Mouse (Mus musculus) myocyte (in vitro differentiated cells): ENCODE measurements around the gene Tpsb2.

Experiments
- MAX ChIP-seq: IDR thresholded peaks from one replicate; pipeline ENCODE4 v1.6.1; 2011; ENCODE audit warnings: low read depth, mild to moderate bottlenecking, control low read depth
- MYOD1 ChIP-seq, 3 experiments: IDR thresholded peaks; one replicate each; pipeline ENCODE4 v1.6.1; 2011; ENCODE audit warnings: control low read depth in 2 of 3, low read depth in 2 of 3, mild to moderate bottlenecking in 2 of 3, moderate library complexity in 1 of 3; ENCODE audit not compliant: insufficient read length in 2 of 3, control insufficient read depth in 1 of 3
- POLR2A ChIP-seq: IDR thresholded peaks from one replicate; pipeline ENCODE4 v1.6.1; 2011; ENCODE audit warnings: low read depth, mild to moderate bottlenecking, control low read depth, moderate library complexity; ENCODE audit not compliant: insufficient read length
- TCF12 ChIP-seq: IDR thresholded peaks from one replicate; pipeline ENCODE4 v1.6.1; 2011; ENCODE audit warnings: mild to moderate bottlenecking, control low read depth; ENCODE audit not compliant: poor library complexity, insufficient read depth, severe bottlenecking

DNA sequence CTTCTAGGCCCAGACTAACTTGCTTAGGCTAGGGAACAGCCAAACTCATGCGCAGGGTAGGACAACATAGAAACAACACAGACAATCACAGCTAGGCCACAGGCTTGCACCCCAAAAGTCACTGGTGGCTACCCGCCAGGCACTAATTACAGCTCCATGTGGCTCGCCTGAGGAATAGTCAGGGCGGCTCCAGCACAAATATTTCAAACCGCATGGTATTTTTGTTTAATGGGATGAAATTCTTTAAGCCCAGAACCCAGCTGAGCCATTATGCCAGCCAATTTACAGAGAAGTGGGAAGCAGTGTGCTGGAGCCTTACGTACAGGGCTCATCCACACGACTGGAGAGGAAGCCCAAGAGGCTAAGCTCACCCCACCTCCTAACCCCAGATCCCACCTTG is 43.5 kb downstream of the Tpsb2 start:
- TF ChIP-seq MAX = no peak
- TF ChIP-seq POLR2A = no peak
- TF ChIP-seq TCF12 = no peak
- TF ChIP-seq MYOD1 (IDR thresholded peaks at IDR 0.05; ENCODE audit: control insufficient read depth in 1 of 3, insufficient read length in 2 of 3, low read depth in 2 of 3) = no peak
